Mouse (Mus musculus): Measurements from ENCODE around the gene Magi2.

DNA sequence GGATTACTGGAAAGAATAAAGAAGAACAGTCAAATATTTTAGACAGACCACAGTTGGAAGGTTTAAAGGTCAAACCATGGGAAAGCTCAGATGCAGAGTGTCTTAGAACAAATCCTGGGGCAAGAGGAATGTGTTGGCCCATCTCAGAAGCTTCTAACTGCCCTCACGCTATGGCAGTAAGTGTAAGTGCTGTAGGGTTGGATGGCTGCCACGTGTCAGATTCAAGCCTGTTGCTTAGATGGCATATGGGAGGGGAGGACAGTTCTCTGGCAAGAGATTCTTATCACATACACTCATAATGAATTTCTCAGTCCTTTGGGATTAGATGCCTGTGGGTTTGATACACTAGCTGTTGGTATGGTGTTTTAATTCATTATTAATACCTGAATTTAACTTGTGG lies 238.5 kb downstream of the Magi2 start:
- TF ChIP-seq POLR2A (IDR thresholded peaks at IDR 0.05; ENCODE audit: insufficient read length, low read depth) (no peak), CEBPB (IDR thresholded peaks at IDR 0.05; ENCODE audit: insufficient read depth, poor library complexity, severe bottlenecking) (no peak), USF1 (IDR thresholded peaks at IDR 0.05; ENCODE audit: low read depth) (no peak), MYOD1 (IDR thresholded peaks at IDR 0.05; ENCODE audit: control insufficient read depth in 1 of 3, insufficient read length in 2 of 3, low read depth in 2 of 3) (no peak), MAX (IDR thresholded peaks at IDR 0.05; ENCODE audit: low read depth) (no peak)

All from myocyte (in vitro differentiated cells).